Comparison of ENCODE assay signal across 8 mouse cellular contexts in the genomic region with DNA sequence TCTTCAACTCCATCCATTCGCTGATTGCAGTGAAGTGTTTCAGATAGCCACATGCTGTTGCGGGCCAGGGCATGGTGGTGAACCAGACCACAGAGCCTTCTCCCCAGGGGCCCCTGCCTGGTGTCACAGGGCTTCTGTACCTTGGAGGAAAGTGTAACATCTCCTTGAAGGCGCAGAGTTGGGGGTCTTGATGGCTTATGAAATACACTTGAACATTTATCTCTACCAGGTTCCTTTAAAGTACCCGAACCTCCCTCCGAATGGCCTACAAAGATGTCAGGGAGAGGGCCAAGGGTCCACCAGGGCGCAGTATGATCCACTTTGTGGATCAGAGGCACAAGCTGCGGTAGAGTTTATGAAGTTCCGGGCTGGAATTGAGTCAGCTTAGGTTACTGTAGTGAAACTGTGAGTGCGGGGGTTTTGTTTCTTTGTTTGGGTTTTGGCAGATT. TPM values are rescaled to one million over a fixed set of nuclear protein-coding genes. Genes with fewer than 3 reads are reported as not detected.
DNase-seq lines count a peak whose midpoint lies in the region; ATAC-seq lines count a peak whose summit lies in the region.
"Had no signal": no experiment of that assay in that cellular context is flagged by ENCODE, and none has a peak within 500 bp of the region (broad histone marks: within the 10 kb centered on the region; RNA-seq: fewer than 3 reads in every experiment).

No protein-coding gene starts in this region.

- peak overlapping the region; percentile 73 for H3K4me3 ChIP-seq in hindbrain, embryonic 10.5 days
- H3K4me3 ChIP-seq in liver, embryonic 15.5 days (replicated peaks) = peak overlapping the region; percentile 56; the same call in 1 of the 2 replicates

- WGBS in hindbrain, embryonic 10.5 days = 32% methylated on average over 9 of the region's 9 CpGs
- 43% methylated on average over 9 of the region's 9 CpGs for WGBS in liver, embryonic 15.5 days (ENCODE audit: insufficient replicate concordance)

- no peak for ATAC-seq in liver, embryonic 15.5 days (ENCODE audit: insufficient read depth)

- no peak overlapping the region for H3K9ac ChIP-seq in liver, embryonic 15.5 days

- peaks cover 13% of the 10 kb centered on the region for H3K4me1 ChIP-seq in hindbrain, embryonic 10.5 days (replicated peaks)
- H3K4me1 ChIP-seq in liver, embryonic 15.5 days (replicated peaks) = no peaks in the 10 kb centered on the region; the same call in 1 of the 2 replicates

- no peaks in the 10 kb centered on the region for H3K36me3 ChIP-seq in hindbrain, embryonic 10.5 days
- no peaks in the 10 kb centered on the region for H3K36me3 ChIP-seq in liver, embryonic 15.5 days (replicated peaks)

- H3K4me2 ChIP-seq in liver, embryonic 15.5 days = peak overlapping the region; percentile 70

- H3K9me3 ChIP-seq in hindbrain, embryonic 10.5 days = peaks cover 7% of the 10 kb centered on the region; the same call in 1 of the 2 replicates
- no peaks in the 10 kb centered on the region for H3K9me3 ChIP-seq in liver, embryonic 15.5 days (replicated peaks)

- no peaks in the 10 kb centered on the region for H3K27me3 ChIP-seq in hindbrain, embryonic 10.5 days (ENCODE audit: insufficient read depth, poor library complexity, severe bottlenecking)
- H3K27me3 ChIP-seq in liver, embryonic 15.5 days = no peaks in the 10 kb centered on the region

- peak overlapping the region; percentile 88 for H3K27ac ChIP-seq in hindbrain, embryonic 10.5 days
- no peak overlapping the region for H3K27ac ChIP-seq in liver, embryonic 15.5 days (replicated peaks)

- peak; percentile 4 for DNase-seq in retina, adult 2 months (ENCODE audit: low read depth, low spot score)
- DNase-seq in retina, postnatal 1 day = no peak
- peak; percentile 41 to 45 for DNase-seq in cerebellum, postnatal 14 days
- peak; percentile 35 for DNase-seq in hindbrain, embryonic 10.5 days (ENCODE audit: low spot score)
- DNase-seq in urinary bladder, postnatal 4 days (ENCODE audit: low spot score in 2 of 2) = no peak
- DNase-seq in layer of hippocampus, postnatal 36 days = no peak

RNA-seq across cellular contexts. Expression of a gene that starts 0.6 kb away (rescaled TPM):
- 29.4 and 30.0 TPM in 2 replicates for polyA plus RNA-seq in hindbrain, embryonic 10.5 days (2016; fragmentation: Nextera tagmentation; extraction: Ambion mirVana)
- polyA plus RNA-seq in liver, embryonic 15.5 days (2015; fragmentation: Nextera tagmentation; extraction: Ambion mirVana) = 2.2 and 2.4 TPM in 2 replicates
- total RNA-seq in layer of hippocampus, postnatal 36 days (2021) = 10 to 100 TPM; 19.1 TPM
- polyA plus RNA-seq: erythroblast, embryonic 14.5 days had no signal

RNA-seq across cellular contexts. Expression of a gene that starts 49.2 kb away (rescaled TPM):
- 0.10 and 0.15 TPM in 2 replicates for polyA plus RNA-seq in hindbrain, embryonic 10.5 days (2016; fragmentation: Nextera tagmentation; extraction: Ambion mirVana)
- polyA plus RNA-seq in liver, embryonic 15.5 days (2015; fragmentation: Nextera tagmentation; extraction: Ambion mirVana) = 0.56 and 0.59 TPM in 2 replicates
- not detected for total RNA-seq in layer of hippocampus, postnatal 36 days (2021)
- polyA plus RNA-seq: erythroblast, embryonic 14.5 days had no signal

RNA-seq across cellular contexts. Expression of a gene that starts 55.9 kb away (rescaled TPM):
- 2.6 and 3.2 TPM in 2 replicates for polyA plus RNA-seq in hindbrain, embryonic 10.5 days (2016; fragmentation: Nextera tagmentation; extraction: Ambion mirVana)
- 0.50 and 0.56 TPM in 2 replicates for polyA plus RNA-seq in liver, embryonic 15.5 days (2015; fragmentation: Nextera tagmentation; extraction: Ambion mirVana)
- not detected for total RNA-seq in layer of hippocampus, postnatal 36 days (2021)
- polyA plus RNA-seq: erythroblast, embryonic 14.5 days had no signal

Comparison
In these comparisons a context has a peak if more than half of its experiments do, and no peak if none do; other contexts are left out.
1. DNase-seq: peak in retina, adult 2 months (single experiment), cerebellum, postnatal 14 days (2 of 2) and hindbrain, embryonic 10.5 days (single experiment); none in retina, postnatal 1 day (single experiment), urinary bladder, postnatal 4 days (0 of 2) and layer of hippocampus, postnatal 36 days (0 of 2).